Mouse (Mus musculus) CH12.LX (cell line): ENCODE measurements around the gene Pxn. TPM values are rescaled to one million over a fixed set of nuclear protein-coding genes. Genes with fewer than 3 reads are reported as not detected.

Experiments used
- DNase-seq: peaks from one replicate; pipeline ENCODE4 v3.0.0-alpha.2; 2013; ENCODE audit errors: extremely low read depth
- H3K27ac ChIP-seq: 2 replicates; pipeline ENCODE4 v1.5.1; 2012; ENCODE audit warnings: low read depth, mild to moderate bottlenecking, control low read depth, moderate library complexity; ENCODE audit not compliant: insufficient read depth
- H3K27me3 ChIP-seq: replicated peaks from 2 replicates; pipeline ENCODE3; 2012; ENCODE audit warnings: inconsistent platforms
- H3K36me3 ChIP-seq, 2 experiments: replicated peaks in 1 of 2; 2 replicates each; pipeline versions ENCODE3 to v1.6.1; 2012; ENCODE audit warnings: inconsistent platforms in 1 of 2, low read length in 1 of 2, mild to moderate bottlenecking in 1 of 2, mixed read lengths in 1 of 2, moderate library complexity in 1 of 2; ENCODE audit not compliant: control insufficient read depth in 1 of 2, insufficient read depth in 1 of 2
- H3K4me1 ChIP-seq, 2 experiments: 2 replicates each; pipeline ENCODE4 v1.6.1; 2012; ENCODE audit warnings: inconsistent platforms in 1 of 2, moderate library complexity in 1 of 2; ENCODE audit not compliant: insufficient read depth in 2 of 2, control insufficient read depth in 1 of 2
- H3K4me2 ChIP-seq: 2 replicates; pipeline ENCODE4 v1.6.1; 2012; ENCODE audit warnings: low read depth, mild to moderate bottlenecking, control low read depth; ENCODE audit not compliant: poor library complexity, insufficient read depth, severe bottlenecking
- H3K4me3 ChIP-seq, 3 experiments: fragments of 150-350 bp in 1 of 3; sonication (generic) in 1 of 3; replicated peaks in 1 of 3; 2 replicates each; pipeline versions ENCODE3 to v1.5.1; 2011 to 2012; ENCODE audit warnings: low read depth in 2 of 3, low read length in 2 of 3, mild to moderate bottlenecking in 2 of 3, moderate library complexity in 2 of 3, control low read depth in 1 of 3, improper control_type of control experiment in 1 of 3, inconsistent platforms in 1 of 3, mixed read lengths in 1 of 3; ENCODE audit not compliant: poor library complexity in 1 of 3
- H3K79me2 ChIP-seq: replicated peaks from 2 replicates; pipeline ENCODE4 v1.6.1; 2012; ENCODE audit warnings: mild to moderate bottlenecking, moderate library complexity; ENCODE audit not compliant: control insufficient read depth, poor library complexity, insufficient read depth, severe bottlenecking; ENCODE audit errors: extremely low read depth
- H3K9ac ChIP-seq: 2 replicates; pipeline ENCODE4 v1.6.1; 2012; ENCODE audit warnings: low read depth, mild to moderate bottlenecking, control low read depth, moderate library complexity; ENCODE audit not compliant: insufficient read depth
- H3K9me3 ChIP-seq: replicated peaks from 2 replicates; pipeline ENCODE3; 2012; ENCODE audit warnings: low read length, inconsistent platforms, mixed read lengths
- BHLHE40 ChIP-seq: IDR thresholded peaks from 2 replicates; pipeline ENCODE4 v1.6.1; 2011; ENCODE audit warnings: mild to moderate bottlenecking, low read depth, low read length, improper control_type of control experiment
- CHD1 ChIP-seq: IDR thresholded peaks from 2 replicates; pipeline ENCODE4 v1.6.1; 2012; ENCODE audit warnings: low read depth, low read length, improper control_type of control experiment, inconsistent platforms
- E2F4 ChIP-seq: IDR thresholded peaks from 2 replicates; pipeline ENCODE4 v1.6.1; 2011; ENCODE audit warnings: low read depth, low read length, improper control_type of control experiment; ENCODE audit not compliant: insufficient replicate concordance
- ELF1 ChIP-seq: IDR thresholded peaks from 2 replicates; pipeline ENCODE4 v1.6.1; 2014; ENCODE audit warnings: low read depth, mild to moderate bottlenecking, inconsistent platforms, low read length, improper control_type of control experiment
- EP300 ChIP-seq: IDR thresholded peaks from 2 replicates; pipeline ENCODE4 v1.6.1; 2011; ENCODE audit warnings: low read length, improper control_type of control experiment
- GABPA ChIP-seq: IDR thresholded peaks from 2 replicates; pipeline ENCODE4 v1.6.1; 2012; ENCODE audit warnings: low read depth, low read length, improper control_type of control experiment, inconsistent platforms; ENCODE audit not compliant: insufficient replicate concordance
- JUN ChIP-seq: IDR thresholded peaks from 2 replicates; pipeline ENCODE4 v1.6.1; 2011; ENCODE audit warnings: low read depth, mild to moderate bottlenecking, low read length, improper control_type of control experiment, moderate library complexity; ENCODE audit not compliant: insufficient read depth
- JUND ChIP-seq: conservative IDR thresholded peaks from 2 replicates; pipeline ENCODE4 v1.6.1; 2011; ENCODE audit warnings: low read depth, low read length, improper control_type of control experiment
- NELFE ChIP-seq: IDR thresholded peaks from 2 replicates; pipeline ENCODE4 v1.6.1; 2011; ENCODE audit warnings: low read depth, low read length, improper control_type of control experiment
- POLR2AphosphoS2 ChIP-seq: IDR thresholded peaks from 2 replicates; pipeline ENCODE4 v1.6.1; 2011; ENCODE audit warnings: low read depth, low read length, improper control_type of control experiment
- RAD21 ChIP-seq: IDR thresholded peaks from 2 replicates; pipeline ENCODE4 v1.6.1; 2011; ENCODE audit warnings: low read depth, mild to moderate bottlenecking, low read length, improper control_type of control experiment, moderate library complexity
- RCOR1 ChIP-seq: conservative IDR thresholded peaks from 2 replicates; pipeline ENCODE4 v1.6.1; 2012; ENCODE audit warnings: low read depth, mild to moderate bottlenecking, inconsistent platforms, low read length, improper control_type of control experiment
- SIN3A ChIP-seq: IDR thresholded peaks from 2 replicates; pipeline ENCODE4 v1.6.1; 2012; ENCODE audit warnings: low read length, improper control_type of control experiment, inconsistent platforms
- UBTF ChIP-seq: IDR thresholded peaks from 2 replicates; pipeline ENCODE4 v1.6.1; 2012; ENCODE audit warnings: low read depth, mild to moderate bottlenecking, inconsistent platforms, low read length, improper control_type of control experiment, moderate library complexity
- ZC3H11A ChIP-seq: IDR thresholded peaks from 2 replicates; pipeline ENCODE4 v1.6.1; 2012; ENCODE audit warnings: low read depth, mild to moderate bottlenecking, inconsistent platforms, low read length, improper control_type of control experiment
- ZNF384 ChIP-seq: IDR thresholded peaks from 2 replicates; pipeline ENCODE4 v1.6.1; 2012; ENCODE audit warnings: low read depth, low read length, improper control_type of control experiment, inconsistent platforms
- dilution Hi-C: fragments of 300-500 bp; cut with MboI; formaldehyde crosslinking; loops from 2 replicates; pipeline ENCODE4 v1.14.3; 2020; ENCODE audit warnings: low sequenced_read_pairs; ENCODE audit not compliant: extremely low pct_unique_long_range_greater_than_20kb, extremely low pct_ligation_motif_present
- in situ Hi-C: fragments of 300-500 bp; cut with MboI; formaldehyde crosslinking; loops from 3 replicates; pipeline ENCODE4 v1.14.3; 2019; ENCODE audit warnings: low sequenced_read_pairs, low pct_ligation_motif_present, low pct_unique_long_range_greater_than_20kb, mixed read lengths
- polyA plus RNA-seq: library from polyadenylated mRNA; unstranded; fragments of >175 nt; gene quantifications from 2 replicates; pipeline ENCODE4 v1.2.1, GENCODE M21; 2012; ENCODE audit warnings: low read depth; ENCODE audit not compliant: insufficient read length
- total RNA-seq, 2 experiments: library from RNA; depleted of rRNA; stranded (reverse); fragments of 300-350 nt in 1 of 2; fragments of >200 nt in 1 of 2; gene quantifications; 2 replicates each; pipeline ENCODE4 v1.2.3; 2012 to 2014

The Pxn gene
- total and polyA plus RNA-seq, 3 experiments: 17.0 to 43.4 (median 21.1) TPM

- in situ Hi-C loops: no loop called here
Observed at GRCm38 (mm10) chr5:115591506-115591905, 85.0 kb downstream of the Pxn start.

GRCm38 (mm10) chr5:115603561-115603960 is 97.1 kb downstream of the Pxn start:
- in situ Hi-C loops: no loop called here
- Histone ChIP-seq H3K36me3 (peaks cover 74 to 87% of the 10 kb centered on the region in 2 experiments), H3K4me3 (no peak overlapping the region), H3K4me2 (no peak overlapping the region), H3K9ac (no peak overlapping the region), H3K27ac (no peak overlapping the region), H3K27me3 (no peaks in the 10 kb centered on the region), H3K4me1 (no peaks in the 10 kb centered on the region), H3K9me3 (no peaks in the 10 kb centered on the region), H3K79me2 (no peaks in the 10 kb centered on the region)
- TF ChIP-seq POLR2AphosphoS2 (no peak), ZC3H11A (no peak), UBTF (no peak), BHLHE40 (no peak), JUN (no peak), GABPA (no peak), NELFE (no peak), JUND (no peak), ELF1 (no peak), SIN3A (no peak), EP300 (no peak), ZNF384 (no peak)
- dilution Hi-C loops: no loop called here
- no peak for DNase-seq

More at GRCm38 (mm10) chr5:115591506-115591905, 85.0 kb downstream of the Pxn start:
- TF ChIP-seq E2F4 (no peak), RAD21 (no peak), CHD1 (no peak), NELFE (no peak), EP300 (no peak), ZC3H11A (no peak), RCOR1 (no peak)
- no peaks in the 10 kb centered on the region for H3K9me3 ChIP-seq
- H3K4me2 ChIP-seq: no peak overlapping the region
- no peaks in the 10 kb centered on the region for H3K79me2 ChIP-seq
- DNase-seq: no peak
- H3K4me3 ChIP-seq: no peak overlapping the region
- no peaks in the 10 kb centered on the region for H3K27me3 ChIP-seq
- peaks cover 84 to 96% of the 10 kb centered on the region in 2 experiments for H3K36me3 ChIP-seq
- H3K4me1 ChIP-seq: peaks cover 0 to under 1% of the 10 kb centered on the region in 2 experiments; a peak in 1 of 4 replicates
- no peak overlapping the region for H3K9ac ChIP-seq
- no peak overlapping the region for H3K27ac ChIP-seq
- dilution Hi-C loops: no loop called here

Other genes with a start within 250 kb of the Pxn start
- gene Rnf10, start 233.8 kb upstream of the Pxn start, total RNA-seq (2012; rRNA removed): 63.6 and 68.5 TPM in 2 replicates
- 38.5 and 39.9 TPM in 2 replicates for gene Rnf10, start 233.8 kb upstream of the Pxn start, total RNA-seq (2014; rRNA removed)
- 154 and 187 TPM in 2 replicates for gene Rnf10, start 233.8 kb upstream of the Pxn start, polyA plus RNA-seq
- gene Coq5, start 227.0 kb upstream of the Pxn start, total RNA-seq (2012; rRNA removed): 46.7 and 46.8 TPM in 2 replicates
- 41.9 and 46.7 TPM in 2 replicates for gene Coq5, start 227.0 kb upstream of the Pxn start, total RNA-seq (2014; rRNA removed)
- 42.3 and 43.9 TPM in 2 replicates for gene Coq5, start 227.0 kb upstream of the Pxn start, polyA plus RNA-seq
- gene Dynll1, start 205.7 kb upstream of the Pxn start, total RNA-seq (2012; rRNA removed): 312 and 488 TPM in 2 replicates
- 456 and 502 TPM in 2 replicates for gene Dynll1, start 205.7 kb upstream of the Pxn start, total RNA-seq (2014; rRNA removed)
- gene Dynll1, start 205.7 kb upstream of the Pxn start, polyA plus RNA-seq: 516 and 646 TPM in 2 replicates
- gene Srsf9, start 179.5 kb upstream of the Pxn start, total RNA-seq (2012; rRNA removed): 73.4 and 82.8 TPM in 2 replicates
- 117 and 121 TPM in 2 replicates for gene Srsf9, start 179.5 kb upstream of the Pxn start, total RNA-seq (2014; rRNA removed)
- 112 and 130 TPM in 2 replicates for gene Srsf9, start 179.5 kb upstream of the Pxn start, polyA plus RNA-seq
- gene Gatc, start 165.5 kb upstream of the Pxn start, total RNA-seq (2012; rRNA removed): 6.2 and 7.3 TPM in 2 replicates
- 11.7 and 14.4 TPM in 2 replicates for gene Gatc, start 165.5 kb upstream of the Pxn start, total RNA-seq (2014; rRNA removed)
- 27.0 and 34.0 TPM in 2 replicates for gene Gatc, start 165.5 kb upstream of the Pxn start, polyA plus RNA-seq
- 33.7 and 36.9 TPM in 2 replicates for gene Triap1, start 165.5 kb upstream of the Pxn start, total RNA-seq (2012; rRNA removed)
- 31.4 and 31.8 TPM in 2 replicates for gene Triap1, start 165.5 kb upstream of the Pxn start, total RNA-seq (2014; rRNA removed)
- 36.1 and 38.2 TPM in 2 replicates for gene Triap1, start 165.5 kb upstream of the Pxn start, polyA plus RNA-seq
- gene Cox6a1, start 157.7 kb upstream of the Pxn start, total RNA-seq (2012; rRNA removed): 546 and 673 TPM in 2 replicates
- 203 and 257 TPM in 2 replicates for gene Cox6a1, start 157.7 kb upstream of the Pxn start, total RNA-seq (2014; rRNA removed)
- gene Cox6a1, start 157.7 kb upstream of the Pxn start, polyA plus RNA-seq: 612 and 618 TPM in 2 replicates
- gene Msi1, start 77.1 kb upstream of the Pxn start, total RNA-seq (2012; rRNA removed): 3.3 and 4.1 TPM in 2 replicates
- gene Msi1, start 77.1 kb upstream of the Pxn start, total RNA-seq (2014; rRNA removed): 0.66 and 0.82 TPM in 2 replicates
- gene Msi1, start 77.1 kb upstream of the Pxn start, polyA plus RNA-seq: 4.9 and 5.3 TPM in 2 replicates
- not detected in 2 replicates for gene Pla2g1b, start 40.4 kb upstream of the Pxn start, total RNA-seq (2012; rRNA removed)
- not detected in 2 replicates for gene Pla2g1b, start 40.4 kb upstream of the Pxn start, total RNA-seq (2014; rRNA removed)
- gene Pla2g1b, start 40.4 kb upstream of the Pxn start, polyA plus RNA-seq: not detected in 2 replicates
- 16.7 and 18.0 TPM in 2 replicates for gene Sirt4, start 22.0 kb upstream of the Pxn start, total RNA-seq (2012; rRNA removed)
- 8.2 and 10.0 TPM in 2 replicates for gene Sirt4, start 22.0 kb upstream of the Pxn start, total RNA-seq (2014; rRNA removed)
- gene Sirt4, start 22.0 kb upstream of the Pxn start, polyA plus RNA-seq: 13.3 and 15.3 TPM in 2 replicates
- gene Rplp0, start 52.8 kb downstream of the Pxn start, total RNA-seq (2012; rRNA removed): 5,037 and 5,581 TPM in 2 replicates
- 5,841 and 6,606 TPM in 2 replicates for gene Rplp0, start 52.8 kb downstream of the Pxn start, total RNA-seq (2014; rRNA removed)
- gene Rplp0, start 52.8 kb downstream of the Pxn start, polyA plus RNA-seq: 4,313 and 4,800 TPM in 2 replicates
- 81.9 and 88.7 TPM in 2 replicates for gene Gcn1l1, start 58.6 kb downstream of the Pxn start, total RNA-seq (2012; rRNA removed)
- gene Gcn1l1, start 58.6 kb downstream of the Pxn start, total RNA-seq (2014; rRNA removed): 17.7 and 18.2 TPM in 2 replicates
- 53.6 and 62.9 TPM in 2 replicates for gene Gcn1l1, start 58.6 kb downstream of the Pxn start, polyA plus RNA-seq
- 33.8 and 36.5 TPM in 2 replicates for gene Rab35, start 125.2 kb downstream of the Pxn start, total RNA-seq (2012; rRNA removed)
- 31.9 and 37.5 TPM in 2 replicates for gene Rab35, start 125.2 kb downstream of the Pxn start, total RNA-seq (2014; rRNA removed)
- gene Rab35, start 125.2 kb downstream of the Pxn start, polyA plus RNA-seq: 62.2 and 86.3 TPM in 2 replicates
- gene Bicdl1, start 224.9 kb downstream of the Pxn start, total RNA-seq (2012; rRNA removed): 1.7 and 1.9 TPM in 2 replicates
- 2.6 and 3.5 TPM in 2 replicates for gene Bicdl1, start 224.9 kb downstream of the Pxn start, total RNA-seq (2014; rRNA removed)
- gene Bicdl1, start 224.9 kb downstream of the Pxn start, polyA plus RNA-seq: 2.3 and 5.1 TPM in 2 replicates